Mouse (Mus musculus) liver, embryonic 14.5 days (tissue): ENCODE results near the gene Tas2r135. TPM values are rescaled to one million over a fixed set of nuclear protein-coding genes. Genes with fewer than 3 reads are reported as not detected.
A peak's percentile ranks its signal among the peaks of the same experiment; 100 is the strongest.

Source experiments
- ATAC-seq: fragments of 200-750 bp; cut with Nextera tagmentation; 2 replicates; pipeline ENCODE4 v1.8.0; 2017; ENCODE audit warnings: moderate number of reproducible peaks, mild to moderate bottlenecking, moderate library complexity; ENCODE audit not compliant: insufficient read depth
- DNase-seq, 3 experiments: peaks; one replicate each; pipeline ENCODE4 v3.0.0-alpha.2; 2012 to 2013; ENCODE audit warnings: low read depth in 3 of 3, low spot score in 3 of 3
- H3K27ac ChIP-seq: fragments of 300-500 bp; sonication (generic); 2 replicates; pipeline ENCODE4 v1.5.1; 2014; ENCODE audit warnings: moderate library complexity, mild to moderate bottlenecking, control low read depth, inconsistent platforms
- H3K27me3 ChIP-seq: fragments of 300-500 bp; sonication (generic); 2 replicates; pipeline ENCODE4 v1.6.1; 2014; ENCODE audit warnings: mild to moderate bottlenecking, low read length, moderate library complexity; ENCODE audit not compliant: control insufficient read depth, insufficient read depth
- H3K36me3 ChIP-seq: fragments of 300-500 bp; sonication (generic); replicated peaks from 2 replicates; pipeline ENCODE4 v1.6.1; 2014; ENCODE audit warnings: low read depth; ENCODE audit not compliant: control insufficient read depth, insufficient read depth
- H3K4me1 ChIP-seq, 2 experiments: fragments of 200-500 bp in 1 of 2; fragments of 300-500 bp in 1 of 2; sonication (generic) in 1 of 2; replicated peaks; 2 replicates each; pipeline ENCODE4 v1.6.1; 2012 to 2014; ENCODE audit warnings: antibody characterized with exemption in 1 of 2, inconsistent platforms in 1 of 2, low read length in 1 of 2; ENCODE audit not compliant: control insufficient read depth in 2 of 2, insufficient read depth in 2 of 2
- H3K4me2 ChIP-seq: fragments of 300-500 bp; sonication (generic); 2 replicates; pipeline ENCODE4 v1.6.1; 2014; ENCODE audit warnings: low read depth, mild to moderate bottlenecking, control low read depth, moderate library complexity
- H3K4me3 ChIP-seq, 2 experiments: fragments of 200-500 bp in 1 of 2; fragments of 300-500 bp in 1 of 2; sonication (generic) in 1 of 2; 2 replicates each; pipeline ENCODE4 v1.5.1; 2012 to 2014; ENCODE audit warnings: low read depth in 2 of 2, low read length in 2 of 2, mild to moderate bottlenecking in 2 of 2, control low read depth in 1 of 2, inconsistent platforms in 1 of 2, moderate library complexity in 1 of 2; ENCODE audit not compliant: insufficient read depth in 1 of 2
- H3K9ac ChIP-seq: fragments of 300-500 bp; sonication (generic); replicated peaks from 2 replicates; pipeline ENCODE4 v1.6.1; 2014; ENCODE audit warnings: mild to moderate bottlenecking, control low read depth, moderate library complexity
- H3K9me3 ChIP-seq: fragments of 300-500 bp; sonication (generic); 2 replicates; pipeline ENCODE4 v1.6.1; 2016; ENCODE audit warnings: low read length, mixed read lengths; ENCODE audit not compliant: control insufficient read depth
- CTCF ChIP-seq: IDR thresholded peaks from 2 replicates; pipeline ENCODE4 v1.5.1; 2016; ENCODE audit warnings: antibody characterized with exemption, low read depth, control low read depth
- EP300 ChIP-seq: IDR thresholded peaks from 2 replicates; pipeline ENCODE4 v1.6.1; 2016; ENCODE audit warnings: antibody characterized with exemption, low read depth
- WGBS: fragments of 180-500 bp; shearing (Covaris S2); extraction: QIAGEN DNeasy Blood & Tissue Kit; methylation state at CpG from one replicate; pipeline ENCODE4 v1.1.7; 2014; ENCODE audit not compliant: insufficient replicate concordance; 5-methylcytosine and 5-hydroxymethylcytosine counted together
- polyA plus RNA-seq, 2 experiments: library from polyadenylated mRNA; depleted of rRNA in 1 of 2; stranded (reverse) in 1 of 2; unstranded in 1 of 2; fragments of >200 nt; fragmentation: Nextera tagmentation in 1 of 2; extraction: Ambion mirVana in 1 of 2; gene quantifications; 2 replicates each; pipeline versions ENCODE4 v1.2.1 to v1.2.3; 2012 to 2014

Tas2r135 gene
- polyA plus RNA-seq, 2 experiments = not detected

GRCm38 (mm10) chr6:42359364-42360147 lies 45.7 kb upstream of the Tas2r135 start:
- H3K27me3 ChIP-seq = no peaks in the 10 kb centered on the region
- no peak overlapping the region for H3K9ac ChIP-seq
- H3K9me3 ChIP-seq = no peaks in the 10 kb centered on the region
- WGBS = 53% methylated on average over 9 of the region's 9 CpGs
- H3K36me3 ChIP-seq = no peaks in the 10 kb centered on the region
- no peak overlapping the region for H3K4me2 ChIP-seq
- DNase-seq = no peak
- H3K4me1 ChIP-seq = peaks cover 0 to 13% of the 10 kb centered on the region in 2 experiments; a peak in 2 of 4 replicates
- ATAC-seq = no peak
- no peak overlapping the region for H3K27ac ChIP-seq
- no peak overlapping the region for H3K4me3 ChIP-seq
- TF ChIP-seq CTCF (no peak), EP300 (no peak)

DNA sequence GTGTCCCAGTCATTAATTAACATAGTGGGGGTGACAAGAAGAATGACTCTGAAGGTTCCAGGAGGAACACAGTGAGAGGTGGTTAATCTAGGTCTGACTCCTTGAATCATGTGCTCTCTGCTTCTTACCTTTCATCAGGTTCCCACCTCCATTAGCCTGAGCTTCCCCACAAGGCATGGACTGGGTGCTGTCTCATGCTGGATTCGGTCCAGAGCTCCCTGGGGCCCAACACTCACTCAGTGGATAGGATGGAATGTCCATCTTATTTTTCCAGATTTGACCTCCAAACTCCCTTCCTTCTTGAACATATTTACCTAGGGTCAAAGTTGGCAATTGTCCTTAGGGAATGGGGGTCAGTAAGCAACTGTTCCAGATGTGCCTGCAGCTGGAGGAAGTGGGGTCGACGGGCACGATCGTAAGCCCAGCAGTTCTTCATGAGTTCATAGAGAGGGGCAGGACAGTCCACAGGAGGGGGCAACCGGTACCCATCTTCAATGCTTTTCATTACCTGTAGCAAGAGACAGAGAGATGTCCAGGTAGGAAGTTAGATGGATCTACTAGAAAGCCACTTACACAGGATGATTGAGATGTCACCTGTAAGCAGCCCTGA lies 44.9 kb upstream of the Tas2r135 start:
- no peaks in the 10 kb centered on the region for H3K9me3 ChIP-seq
- peaks cover 0 to 6% of the 10 kb centered on the region in 2 experiments; a peak in 2 of 4 replicates for H3K4me1 ChIP-seq
- no peak overlapping the region for H3K27ac ChIP-seq
- DNase-seq (no peak), ATAC-seq (no peak)
- H3K4me3 ChIP-seq = no peak overlapping the region
- WGBS = 63% methylated on average over 6 of the region's 6 CpGs
- TF ChIP-seq CTCF = no peak
- no peak for TF ChIP-seq EP300
- no peaks in the 10 kb centered on the region for H3K27me3 ChIP-seq
- no peak overlapping the region for H3K4me2 ChIP-seq
- H3K9ac ChIP-seq = no peak overlapping the region
- H3K36me3 ChIP-seq = no peaks in the 10 kb centered on the region

DNA sequence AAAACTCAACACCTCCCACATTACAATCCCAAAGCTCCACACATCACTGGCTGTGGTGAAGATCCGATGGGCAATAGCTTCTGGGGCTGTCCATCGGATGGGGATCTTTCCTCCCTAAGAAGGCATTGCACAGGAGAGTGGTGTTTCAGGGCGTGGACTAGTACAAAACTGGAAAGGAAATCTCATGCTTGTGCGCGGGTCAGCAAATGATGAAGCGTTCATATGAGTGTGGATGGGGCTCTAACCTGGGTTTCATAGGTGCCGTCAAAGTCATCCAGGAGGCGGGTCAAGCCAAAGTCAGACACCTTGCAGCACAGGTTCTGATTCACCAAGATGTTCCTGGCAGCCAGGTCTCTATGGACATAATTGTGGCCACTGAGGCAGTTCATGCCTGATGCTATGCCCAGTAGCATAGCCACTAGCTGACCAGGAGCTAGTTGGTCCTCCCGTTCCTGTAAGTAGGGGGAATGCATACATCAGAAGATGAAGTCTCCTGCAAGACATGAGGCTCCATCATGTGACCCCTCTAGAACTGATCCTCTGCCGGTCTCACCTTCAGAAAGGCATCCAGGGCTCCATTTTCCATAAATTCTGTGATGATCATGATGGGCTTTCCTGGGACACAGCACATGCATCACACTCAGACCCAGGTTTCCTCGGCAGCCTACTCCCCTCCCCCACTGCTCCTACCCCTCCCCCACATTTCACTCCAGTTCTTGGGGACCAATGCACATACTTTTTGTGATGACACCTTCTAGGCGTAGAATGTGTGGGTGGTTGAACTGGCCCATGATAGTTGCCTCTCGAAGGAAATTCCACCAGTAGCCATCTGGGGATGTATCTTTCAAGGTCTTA lies 44.0 kb upstream of the Tas2r135 start:
- Histone ChIP-seq H3K4me3 (no peak overlapping the region), H3K4me2 (no peak overlapping the region), H3K9ac (no peak overlapping the region), H3K27me3 (no peaks in the 10 kb centered on the region), H3K27ac (no peak overlapping the region), H3K4me1 (peaks cover 0 to 6% of the 10 kb centered on the region in 2 experiments; a peak in 2 of 4 replicates), H3K36me3 (no peaks in the 10 kb centered on the region), H3K9me3 (no peaks in the 10 kb centered on the region)
- 70% methylated on average over 13 of the region's 13 CpGs for WGBS
- ATAC-seq = no peak
- TF ChIP-seq CTCF (no peak), EP300 (no peak)
- no peak for DNase-seq

GRCm38 (mm10) chr6:42362074-42362473 lies 43.2 kb upstream of the Tas2r135 start:
- 46% methylated on average over 1 of the region's 1 CpGs for WGBS
- Histone ChIP-seq H3K27ac (no peak overlapping the region), H3K9ac (no peak overlapping the region), H3K36me3 (no peaks in the 10 kb centered on the region), H3K27me3 (no peaks in the 10 kb centered on the region), H3K4me2 (no peak overlapping the region), H3K4me3 (no peak overlapping the region), H3K9me3 (no peaks in the 10 kb centered on the region), H3K4me1 (peaks cover 0 to 6% of the 10 kb centered on the region in 2 experiments; a peak in 2 of 4 replicates)
- ATAC-seq (no peak), DNase-seq (no peak)
- TF ChIP-seq CTCF = no peak
- no peak for TF ChIP-seq EP300

GRCm38 (mm10) chr6:42362497-42362896 lies 42.7 kb upstream of the Tas2r135 start:
- 47% methylated on average over 1 of the region's 1 CpGs for WGBS
- Histone ChIP-seq H3K36me3 (no peaks in the 10 kb centered on the region), H3K27me3 (no peaks in the 10 kb centered on the region), H3K4me2 (no peak overlapping the region), H3K9ac (no peak overlapping the region), H3K27ac (no peak overlapping the region), H3K9me3 (no peaks in the 10 kb centered on the region), H3K4me3 (no peak overlapping the region), H3K4me1 (peaks cover 0 to 6% of the 10 kb centered on the region in 2 experiments; a peak in 2 of 4 replicates)
- ATAC-seq = peak; percentile 24; the same call in 1 of the 2 replicates
- TF ChIP-seq CTCF = no peak
- no peak for TF ChIP-seq EP300
- no peak for DNase-seq
